Mouse (Mus musculus) urinary bladder, postnatal 14 days (tissue): ENCODE measurements around the gene Crnkl1.
A peak's percentile ranks its signal among the peaks of the same experiment; 100 is the strongest.

ENCODE experiments used
- DNase-seq: peaks from one replicate; pipeline ENCODE4 v3.0.0; 2021; ENCODE audit warnings: low spot score

The Crnkl1 gene

DNA sequence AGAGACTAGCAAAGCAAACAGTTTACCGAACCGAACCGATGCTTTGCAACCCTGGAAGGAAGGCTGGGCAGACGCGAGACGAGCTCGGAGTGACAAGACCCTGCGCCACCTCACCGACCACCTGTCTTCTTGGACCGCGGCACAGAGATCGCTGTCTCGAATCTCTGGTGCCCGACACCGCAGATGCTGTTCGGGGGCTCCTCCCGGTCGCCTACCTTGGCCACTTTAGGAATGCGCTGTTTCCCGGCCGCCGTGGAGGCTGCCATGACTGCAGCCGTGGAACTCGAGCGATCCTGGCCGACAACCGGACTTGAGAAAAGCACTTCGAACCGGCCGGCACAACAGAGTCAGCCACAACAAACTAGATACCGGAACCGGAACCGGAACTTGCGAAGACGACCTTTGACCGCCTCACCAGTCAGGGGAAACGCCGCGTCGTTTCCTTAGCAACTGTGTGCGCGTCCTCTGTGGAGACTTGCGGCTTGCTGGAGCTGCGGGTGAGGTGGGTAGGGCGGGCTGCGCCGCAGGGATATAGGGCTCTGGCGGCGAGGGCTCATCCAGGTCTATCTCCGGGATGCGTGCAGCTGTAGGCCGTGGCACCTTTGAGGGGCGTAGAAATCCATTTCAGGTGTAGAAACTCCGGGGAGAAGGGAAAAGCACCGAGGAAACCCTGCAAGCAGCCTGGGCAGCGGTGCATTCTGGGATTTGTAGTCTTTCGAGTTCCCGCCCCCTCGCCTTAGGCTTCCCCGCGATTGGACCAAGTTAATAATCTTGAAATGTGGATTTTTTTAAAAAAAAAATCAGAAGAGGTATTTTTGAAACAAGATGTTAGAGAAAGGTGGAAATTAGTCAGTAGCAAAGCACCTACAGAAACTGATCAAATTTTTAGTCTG, at the start of gene Crnkl1, which contains the start of gene Cfap61:
Crnkl1 (minus strand) TSS at position 676 of the 893 bp plus-strand sequence.
Cfap61 (plus strand) TSS at position 446 of the 893 bp plus-strand sequence.
- peak; percentile 94 for DNase-seq

DNA sequence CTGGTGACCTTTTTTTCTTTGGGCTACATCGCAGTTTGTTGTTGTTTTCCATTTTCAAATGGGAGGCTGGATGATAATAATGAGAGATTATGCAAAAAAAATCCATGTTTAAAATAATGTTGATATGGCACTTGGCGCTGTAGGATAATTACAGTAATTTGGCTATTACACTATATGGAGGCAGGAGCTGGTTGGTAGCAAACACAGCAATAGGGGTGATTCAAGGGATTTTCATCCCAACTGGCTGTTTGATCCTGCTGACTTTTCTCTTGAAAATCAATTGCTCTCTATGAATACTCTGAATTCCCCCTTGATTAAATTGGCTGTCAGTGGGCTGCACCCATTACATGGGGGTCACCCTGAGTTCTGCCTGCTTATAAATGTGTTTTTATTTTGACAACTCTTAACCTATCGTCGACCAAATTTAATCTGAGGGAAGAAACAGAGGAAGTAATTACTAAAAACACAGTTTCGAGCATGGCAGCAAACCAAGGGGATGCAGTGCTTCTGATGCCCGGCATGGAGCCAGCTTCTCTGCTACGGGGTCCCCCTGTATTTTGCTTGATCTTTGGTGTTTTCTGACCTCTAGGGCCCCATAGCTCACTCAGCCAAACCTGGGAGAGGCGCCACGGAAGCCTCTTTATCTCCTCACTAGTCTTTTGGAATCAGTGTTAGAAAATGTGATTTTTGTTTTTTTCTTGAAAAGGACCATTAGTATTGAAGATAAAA, 47.7 kb upstream of the Crnkl1 start:
- DNase-seq = no peak

DNA sequence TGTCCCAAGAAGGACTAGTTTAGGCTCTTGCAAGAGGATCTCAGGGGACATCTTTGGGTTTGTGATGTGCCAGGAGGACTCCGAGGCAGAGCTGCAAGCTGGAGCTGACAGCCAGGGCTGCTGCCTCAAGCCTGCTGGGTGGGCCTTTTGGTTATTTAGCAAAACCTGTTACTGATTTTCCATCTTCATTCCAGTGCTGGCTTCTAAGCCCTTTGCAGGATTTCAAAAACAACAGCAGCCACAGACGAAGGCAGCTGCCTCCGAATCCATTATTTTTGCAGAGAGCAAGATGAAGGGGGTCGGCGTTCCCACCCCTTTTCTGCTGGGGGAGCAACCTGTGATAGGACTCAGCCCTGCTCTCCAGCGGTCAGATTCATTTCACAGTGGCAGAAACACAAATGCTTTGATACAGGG, 46.9 kb upstream of the Crnkl1 start:
- no peak for DNase-seq

DNA sequence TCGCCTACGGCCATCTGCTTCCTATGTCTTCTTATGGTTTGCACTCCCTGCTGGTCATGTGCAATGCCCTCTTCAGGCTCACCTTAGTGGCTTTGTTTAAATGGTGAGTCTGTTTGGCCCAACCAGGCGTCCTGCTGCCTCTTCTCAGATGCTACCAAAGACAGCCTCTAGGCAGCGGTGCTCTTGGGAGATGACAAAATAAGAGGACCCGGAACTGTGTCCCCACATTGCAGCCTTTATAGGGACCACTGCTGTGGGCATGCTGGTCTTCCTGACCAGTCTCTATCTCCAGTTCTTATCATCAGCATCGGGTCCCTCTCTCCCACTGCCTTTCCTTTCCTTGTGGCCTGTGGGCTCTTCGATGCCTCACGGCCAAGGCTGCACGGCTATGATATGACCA, 46.1 kb upstream of the Crnkl1 start:
- DNase-seq = no peak

DNA sequence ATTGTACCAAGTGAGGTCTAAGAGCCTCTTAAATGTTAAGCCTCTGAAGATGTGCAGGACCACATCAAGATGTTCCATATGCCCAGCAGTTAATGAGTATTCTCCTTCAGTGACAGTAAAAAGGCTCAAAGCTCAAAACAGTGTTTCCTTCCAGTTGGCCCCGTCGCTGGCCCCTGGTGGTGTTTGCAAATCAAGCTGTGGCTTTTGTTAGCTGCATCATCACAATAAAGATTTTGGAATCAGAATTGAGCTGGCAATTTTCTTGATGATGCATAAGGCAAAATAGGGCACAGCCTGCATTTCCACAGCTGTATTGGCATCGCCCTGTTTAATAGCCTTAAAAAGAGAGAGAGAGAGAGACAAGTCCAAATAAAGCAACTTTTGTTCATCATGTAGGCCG, 44.8 kb upstream of the Crnkl1 start:
- no peak for DNase-seq

DNA sequence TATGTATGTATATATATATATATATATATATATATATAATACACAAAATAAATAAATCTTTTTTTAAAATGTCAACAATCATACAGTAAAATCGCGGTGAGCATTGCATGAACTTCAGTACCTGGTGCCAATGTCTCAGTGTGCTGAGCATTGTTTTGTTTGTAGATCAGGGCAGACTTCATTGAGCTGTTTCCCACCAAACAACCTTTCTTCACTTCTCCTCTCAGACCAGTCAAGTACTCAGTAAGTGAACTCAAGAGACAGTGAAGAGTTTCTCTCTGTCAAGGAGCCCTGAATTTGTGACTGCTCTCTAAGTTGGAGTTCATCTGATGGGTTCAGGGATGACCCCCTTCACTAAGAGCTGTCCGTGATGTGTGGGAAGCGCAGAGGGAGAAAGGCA, 37.8 kb upstream of the Crnkl1 start:
- no peak for DNase-seq

DNA sequence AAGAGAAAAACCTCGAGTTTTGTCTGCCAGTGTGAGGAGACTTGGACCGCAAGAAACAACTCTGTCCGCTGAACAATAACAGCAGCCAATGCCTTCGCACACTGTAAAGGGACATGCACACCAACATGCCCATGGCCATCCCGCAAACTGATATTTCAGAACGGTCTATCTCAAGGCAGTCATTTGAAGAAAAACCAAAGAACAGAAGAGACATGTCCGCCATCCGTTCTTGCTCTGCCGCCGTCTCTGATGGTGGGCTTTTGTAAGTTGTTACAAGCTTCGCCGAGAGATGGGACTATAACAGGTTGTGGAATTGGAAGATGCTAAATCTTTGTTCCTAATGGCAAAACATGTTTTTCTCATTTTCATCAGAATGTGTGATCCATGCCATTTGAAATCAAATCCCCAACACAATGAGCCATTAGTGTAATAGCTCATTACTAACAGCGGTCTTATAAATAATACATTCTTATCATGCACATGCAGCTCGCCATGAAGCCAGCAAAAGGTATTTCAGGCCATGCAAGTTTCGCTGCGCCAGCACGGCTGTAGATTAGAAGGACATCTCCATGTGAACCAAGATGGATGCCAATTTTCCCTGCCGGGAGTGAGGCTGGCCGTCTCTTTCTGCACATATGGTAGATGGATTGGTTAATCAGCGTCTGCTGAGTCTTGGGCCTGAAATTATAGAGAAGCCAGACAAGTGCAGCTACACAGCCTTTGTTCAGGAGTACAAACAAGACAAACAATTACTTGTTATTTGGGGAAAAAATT, 36.6 kb upstream of the Crnkl1 start:
- DNase-seq = no peak

DNA sequence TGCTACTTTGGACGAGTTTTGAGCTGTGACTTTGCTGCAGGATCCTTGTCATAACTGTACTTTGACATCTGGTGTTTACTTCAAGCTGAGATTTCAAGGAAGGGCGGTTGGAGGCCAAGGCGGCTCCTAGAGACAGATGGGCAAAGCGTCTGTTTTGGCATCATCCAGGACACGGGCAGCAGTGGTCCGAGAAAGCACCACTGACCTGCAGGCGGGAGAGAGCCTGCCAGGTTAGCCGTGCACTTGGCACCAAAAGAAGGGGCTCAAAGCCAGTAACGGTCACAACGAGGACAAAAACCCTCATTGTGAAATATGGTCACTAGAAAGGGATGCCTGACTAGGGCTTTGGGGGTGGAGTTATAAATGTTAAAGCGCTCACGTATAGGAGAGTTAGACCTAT, 35.9 kb upstream of the Crnkl1 start:
- DNase-seq = no peak

DNA sequence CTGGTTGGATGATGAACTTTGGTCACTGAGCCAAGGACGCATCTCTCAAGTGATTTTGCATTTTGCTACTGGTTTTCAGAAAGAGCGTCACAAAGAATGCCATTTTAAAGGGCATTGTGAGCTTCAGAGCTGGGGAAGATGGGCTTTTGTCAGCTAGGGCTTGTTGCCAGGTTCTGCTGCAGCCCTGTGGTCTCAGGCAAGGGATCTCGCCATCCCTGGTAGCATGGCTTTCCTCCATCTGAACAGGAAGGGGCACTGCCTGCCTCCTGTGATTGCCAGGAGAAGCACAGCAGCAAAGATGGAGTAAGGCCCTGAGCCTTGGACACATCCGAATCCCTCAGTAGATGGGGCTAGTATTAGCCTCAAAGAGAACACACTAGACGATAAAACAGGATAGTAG, 27.0 kb upstream of the Crnkl1 start:
- no peak for DNase-seq

DNA sequence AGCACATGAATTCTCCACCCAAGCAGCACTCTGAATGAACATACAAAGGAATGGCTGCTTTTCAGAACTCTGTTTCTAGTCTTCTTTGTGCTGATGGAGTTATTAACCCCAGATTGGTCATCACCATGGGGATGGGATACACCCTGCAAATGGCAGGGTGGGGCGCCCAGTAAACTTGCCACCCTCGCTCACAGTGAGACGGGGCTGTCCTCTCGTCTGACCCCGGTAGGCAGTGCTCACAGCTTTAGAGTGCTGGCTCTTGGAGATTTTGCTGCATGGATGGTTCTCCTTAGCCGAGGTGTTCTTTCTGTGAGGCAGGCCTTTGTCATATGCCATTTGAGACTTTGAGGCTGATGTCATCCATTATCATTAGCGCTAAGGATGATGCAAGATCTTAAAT, 23.7 kb upstream of the Crnkl1 start:
- no peak for DNase-seq

DNA sequence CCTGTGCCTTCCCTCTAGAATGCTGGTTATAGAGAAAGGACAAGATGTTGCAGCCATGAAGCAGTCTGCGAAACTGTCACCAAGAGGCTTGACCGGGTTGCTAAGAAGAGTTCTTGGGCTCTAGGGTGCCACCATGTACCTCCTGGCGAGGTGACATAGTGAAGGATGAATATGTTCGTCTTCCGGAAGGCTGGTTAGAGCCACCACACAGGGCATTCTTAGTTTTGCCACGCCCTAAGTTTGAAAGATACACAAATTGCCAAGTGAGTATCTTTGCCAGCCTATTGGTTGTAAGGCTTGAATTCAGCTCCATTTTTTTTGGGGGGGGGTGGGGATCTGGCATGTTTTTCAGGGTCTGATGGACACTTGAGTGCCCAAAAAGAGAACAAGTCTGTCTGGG, 23.3 kb upstream of the Crnkl1 start:
- no peak for DNase-seq

DNA sequence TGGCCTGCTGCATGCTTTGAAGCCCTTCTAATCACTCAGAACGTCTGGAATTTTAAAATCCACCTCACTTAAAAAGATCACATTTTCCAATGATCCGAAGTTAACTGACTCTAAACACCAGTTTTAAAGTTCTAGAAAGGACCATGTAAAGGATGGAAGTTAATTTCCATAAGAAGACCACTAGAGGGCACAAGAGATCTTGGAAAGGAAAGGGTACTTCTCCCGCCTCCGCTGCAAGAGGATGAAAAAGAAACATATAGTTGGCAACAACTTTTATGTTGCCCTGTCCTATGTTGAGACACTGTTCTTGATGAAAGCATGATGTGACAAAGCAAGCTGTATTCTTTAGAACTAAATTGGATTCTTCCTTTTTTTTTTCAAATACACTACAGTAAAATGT, 22.6 kb upstream of the Crnkl1 start:
- no peak for DNase-seq

DNA sequence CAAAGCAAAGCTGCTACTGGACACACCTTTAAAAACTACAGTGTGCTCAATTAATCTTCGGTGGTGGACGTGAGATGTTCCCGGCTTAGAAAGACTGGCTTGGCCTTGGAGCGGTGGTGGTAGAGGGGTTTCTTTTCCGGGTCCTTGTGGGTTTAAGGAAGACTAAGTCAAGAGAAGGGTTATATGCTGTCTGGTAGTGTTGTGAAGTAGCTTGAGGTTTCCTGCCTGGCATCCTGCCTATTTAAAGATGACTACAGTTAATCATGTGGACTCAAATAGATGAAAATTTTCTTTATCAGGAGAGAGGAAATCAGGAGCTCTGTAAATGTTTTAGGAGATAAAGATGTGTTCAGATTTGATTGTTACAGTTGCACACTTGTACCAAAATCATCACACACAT, 21.5 kb upstream of the Crnkl1 start:
- no peak for DNase-seq

DNA sequence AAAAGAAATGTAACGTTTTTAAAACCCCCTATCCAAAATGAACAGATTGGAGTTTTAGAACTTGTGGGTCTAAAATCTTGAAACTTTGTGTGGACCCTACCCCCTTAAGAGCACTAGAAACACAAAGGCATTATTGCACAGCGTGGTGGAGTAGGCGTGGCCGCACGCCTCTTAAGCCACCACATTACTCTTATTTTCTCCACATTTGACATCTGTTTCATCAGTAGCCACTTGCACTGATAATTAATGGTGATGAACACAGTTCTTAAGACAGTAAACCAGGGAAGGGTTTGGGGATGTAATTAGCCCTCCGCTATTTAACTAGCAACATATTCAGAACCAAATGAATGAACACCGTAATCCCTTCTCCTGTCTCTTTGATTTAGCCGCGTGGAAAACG, 21.0 kb upstream of the Crnkl1 start:
- DNase-seq = no peak

DNA sequence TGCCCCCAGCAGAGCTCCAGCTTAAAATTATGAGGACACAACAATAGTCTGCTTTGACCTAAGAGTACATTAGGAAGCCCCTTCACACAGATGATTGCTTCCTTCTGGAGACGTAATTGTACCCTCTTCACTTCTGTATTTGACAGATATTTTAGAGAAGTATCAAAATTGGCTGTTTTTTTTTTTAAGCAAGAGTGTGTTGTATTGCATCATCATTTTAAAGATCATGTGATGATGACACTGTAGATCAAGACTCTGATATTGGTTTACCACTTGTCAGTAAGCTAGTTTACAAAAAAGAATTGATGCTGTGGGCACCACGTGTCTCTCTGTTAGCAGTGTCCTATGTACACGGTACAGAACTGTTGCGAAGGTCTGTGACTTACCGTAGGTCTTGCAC, 17.9 kb upstream of the Crnkl1 start:
- DNase-seq = no peak

DNA sequence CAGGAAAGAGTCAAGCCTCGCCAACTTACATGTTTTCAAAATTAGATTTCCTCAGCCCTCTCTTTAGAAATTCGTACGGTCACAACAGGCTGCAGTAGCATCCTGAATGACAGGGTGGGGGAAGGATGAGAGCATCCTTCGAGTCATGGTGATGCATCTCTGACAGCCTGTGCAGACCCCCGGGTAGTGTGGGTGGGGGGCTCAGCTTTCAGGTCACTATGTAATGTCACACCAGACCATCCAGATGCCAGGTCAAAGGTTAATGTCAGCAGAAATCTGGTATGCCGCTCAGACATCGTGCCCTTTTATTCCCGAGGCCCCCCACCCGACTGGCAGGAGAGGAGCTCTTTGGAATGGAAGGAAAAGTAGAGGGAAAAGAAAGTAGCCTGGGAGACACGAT, 15.4 kb upstream of the Crnkl1 start:
- no peak for DNase-seq

DNA sequence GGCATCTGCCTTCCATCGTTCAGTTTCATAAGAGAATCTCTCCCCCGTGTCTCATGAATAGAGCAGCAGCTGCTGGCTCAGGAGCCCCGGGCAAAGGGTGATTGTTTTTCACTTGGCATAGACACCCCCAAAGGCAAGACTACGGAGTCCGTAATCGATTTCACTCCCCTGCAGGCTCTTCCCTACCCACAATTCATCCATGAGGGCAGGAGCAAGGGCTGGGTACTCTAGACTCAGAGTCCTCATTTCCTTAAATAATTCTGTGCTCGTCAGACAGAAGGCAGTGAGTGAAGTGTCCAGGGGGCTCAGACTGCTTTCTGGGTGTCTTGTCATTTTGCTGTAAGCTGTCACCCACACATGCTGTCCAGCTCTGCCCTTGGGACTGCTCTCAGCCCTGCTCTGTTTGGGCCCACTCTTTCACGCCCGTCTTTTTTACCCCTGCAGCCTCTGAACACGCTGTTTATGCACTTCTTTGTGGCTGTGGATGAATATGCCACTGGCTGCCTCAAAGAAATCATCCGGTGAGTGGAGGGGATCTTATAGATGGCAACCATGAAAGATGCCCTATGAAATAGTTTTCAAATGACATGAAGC, 14.8 kb upstream of the Crnkl1 start:
- DNase-seq = no peak

DNA sequence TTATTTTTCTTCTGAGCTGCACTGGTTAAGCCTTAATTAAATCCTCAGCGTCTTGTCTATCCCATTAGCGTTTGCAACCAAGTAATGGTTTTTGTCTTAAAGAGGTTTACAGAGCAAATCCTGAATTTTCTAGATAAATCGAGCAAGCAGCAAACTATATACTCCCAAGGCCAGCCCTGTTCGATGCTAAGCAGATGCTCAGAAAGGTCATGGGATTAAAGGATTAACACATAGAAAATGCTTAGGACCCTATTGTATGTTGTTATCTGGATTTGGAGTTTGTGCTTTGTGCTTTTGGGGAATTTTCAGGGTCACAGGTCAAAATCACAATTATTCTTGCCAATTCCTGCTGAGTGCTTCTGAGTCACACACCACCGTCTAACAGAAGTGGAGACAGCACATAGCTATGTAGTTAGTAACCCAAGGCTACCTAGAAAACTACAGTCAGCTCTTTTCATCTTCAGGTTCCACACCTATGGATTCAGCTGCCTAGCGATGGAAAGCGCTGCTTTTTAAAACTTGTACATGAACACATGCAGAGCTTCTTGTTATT, 13.7 kb upstream of the Crnkl1 start:
- DNase-seq = no peak

DNA sequence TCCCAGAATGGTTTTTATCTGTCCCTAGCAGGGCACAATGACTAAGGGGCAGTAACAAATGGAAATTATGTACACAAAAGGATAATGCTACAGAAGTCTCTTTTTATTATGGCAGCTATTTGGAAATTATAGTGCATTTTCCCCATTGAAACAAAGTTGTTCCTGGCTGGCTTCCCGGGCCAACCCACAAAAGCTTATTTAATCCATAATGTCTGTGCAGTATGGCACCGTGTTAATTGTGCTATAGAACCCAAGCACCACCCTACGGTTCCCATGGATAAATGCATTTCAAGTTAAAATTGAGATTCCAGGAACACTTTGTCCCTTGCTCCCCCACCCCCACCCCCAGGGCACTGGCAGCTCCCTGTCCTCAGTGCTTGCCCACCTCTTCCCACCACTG, 9.5 kb upstream of the Crnkl1 start:
- no peak for DNase-seq

DNA sequence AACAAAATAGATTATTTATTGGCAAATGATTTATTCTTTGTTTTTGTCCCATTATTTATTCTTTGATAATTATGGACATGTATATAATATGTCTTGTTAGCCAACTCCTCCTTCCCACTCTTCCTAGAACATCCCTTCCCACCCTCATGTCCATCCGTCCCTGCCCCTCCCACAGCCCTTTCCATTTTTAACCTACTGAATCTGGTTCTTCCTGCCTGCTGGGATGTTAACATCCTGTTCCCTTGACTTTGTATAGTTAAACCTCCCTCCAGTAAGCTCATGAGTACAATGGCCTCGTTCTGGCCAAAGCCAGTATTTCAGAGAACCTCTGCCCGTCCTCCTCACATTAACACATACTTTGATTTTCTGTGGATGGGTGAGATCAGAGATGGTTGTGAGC, 6.6 kb upstream of the Crnkl1 start:
- no peak for DNase-seq

DNA sequence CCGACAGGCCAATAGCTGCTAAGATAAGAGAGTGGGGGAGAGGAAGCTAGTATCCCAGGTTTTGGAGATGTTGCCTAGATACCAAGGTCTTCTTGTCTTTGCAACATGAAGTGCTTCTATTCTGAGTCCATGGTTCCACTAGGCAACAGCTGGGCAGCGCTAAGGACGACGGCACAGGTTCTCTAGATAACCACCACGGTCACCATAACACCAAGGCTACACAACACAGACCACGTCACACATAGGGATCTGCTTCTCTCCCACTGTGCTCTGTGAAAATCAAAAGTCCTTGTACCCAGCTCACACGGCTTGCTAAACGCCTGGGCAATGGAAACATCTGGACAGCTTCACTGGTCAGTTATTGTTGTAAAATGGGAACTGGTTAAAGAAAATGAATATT, 2.2 kb upstream of the Crnkl1 start:
- DNase-seq = no peak
